Mouse (Mus musculus): Measurements from ENCODE around the gene Dync1h1. TPM values are rescaled to one million over a fixed set of nuclear protein-coding genes. Genes with fewer than 3 reads are reported as not detected.

The Dync1h1 gene
- total RNA-seq, 1 experiment = 405 TPM

DNA sequence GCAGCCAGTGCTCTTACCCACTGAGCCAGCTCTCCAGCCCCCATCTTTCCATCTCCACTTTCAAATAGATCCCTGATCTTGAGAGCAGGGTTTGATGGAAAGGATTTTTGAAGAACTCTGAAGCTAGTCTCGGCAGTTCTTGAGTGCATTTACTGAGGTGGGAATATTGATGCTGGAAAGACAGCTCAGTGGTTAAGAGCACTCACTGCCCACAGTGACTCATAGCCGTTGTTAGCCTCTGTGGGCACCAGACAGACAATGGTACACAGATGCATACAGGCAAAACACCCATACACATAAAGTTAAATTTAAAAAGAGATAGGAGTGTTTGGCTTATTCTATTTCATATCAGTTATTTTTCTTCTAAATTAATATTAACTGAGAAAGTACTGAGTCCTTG, 5.4 kb downstream of the Dync1h1 start:
- no peak for TF ChIP-seq MAFK (IDR thresholded peaks at IDR 0.05; ENCODE audit: insufficient read depth, low read depth, low read length)
- no peak for TF ChIP-seq HCFC1 (IDR thresholded peaks at IDR 0.05; ENCODE audit: borderline replicate concordance, insufficient read depth, low read length)
- no peak for TF ChIP-seq CHD2 (IDR thresholded peaks at IDR 0.05; ENCODE audit: low read depth, low read length)
- TF ChIP-seq ZC3H11A (IDR thresholded peaks at IDR 0.05; ENCODE audit: borderline replicate concordance, low read depth, low read length) = no peak
- TF ChIP-seq ZNF384 (IDR thresholded peaks at IDR 0.05; ENCODE audit: low read depth, low read length) = no peak
- in situ Hi-C loops (cut with MboI; ENCODE audit: low sequenced_read_pairs in 2 of 2, unreplicated experiment in 2 of 2) = no loop called here
- peaks cover 3% of the 10 kb centered on the region; the same call in 1 of the 2 replicates for H3K36me3 ChIP-seq (ENCODE audit: control insufficient read depth, insufficient read depth, low read length, poor library complexity, severe bottlenecking)
- DNase-seq (ENCODE audit: low read depth, low spot score) = no peak
- no peak overlapping the region for H3K27ac ChIP-seq (ENCODE audit: insufficient read depth, low read depth, low read length, poor library complexity, severe bottlenecking)
- no peaks in the 10 kb centered on the region for H3K9me3 ChIP-seq (ENCODE audit: control insufficient read depth, insufficient read depth, low read depth, low read length)
- H3K4me1 ChIP-seq (ENCODE audit: control insufficient read depth in 2 of 2, insufficient read depth in 2 of 2, low read length in 2 of 2, poor library complexity in 1 of 2) = peaks cover 7 to 16% of the 10 kb centered on the region in 2 experiments; a peak in 3 of 4 replicates
- H3K9ac ChIP-seq (ENCODE audit: insufficient read depth, low read depth, low read length, poor library complexity, severe bottlenecking) = no peak overlapping the region
- H3K4me3 ChIP-seq (ENCODE audit: insufficient read depth in 1 of 2, low read depth in 1 of 2, low read length in 2 of 2, poor library complexity in 1 of 2, severe bottlenecking in 1 of 2) = no peak overlapping the region

DNA sequence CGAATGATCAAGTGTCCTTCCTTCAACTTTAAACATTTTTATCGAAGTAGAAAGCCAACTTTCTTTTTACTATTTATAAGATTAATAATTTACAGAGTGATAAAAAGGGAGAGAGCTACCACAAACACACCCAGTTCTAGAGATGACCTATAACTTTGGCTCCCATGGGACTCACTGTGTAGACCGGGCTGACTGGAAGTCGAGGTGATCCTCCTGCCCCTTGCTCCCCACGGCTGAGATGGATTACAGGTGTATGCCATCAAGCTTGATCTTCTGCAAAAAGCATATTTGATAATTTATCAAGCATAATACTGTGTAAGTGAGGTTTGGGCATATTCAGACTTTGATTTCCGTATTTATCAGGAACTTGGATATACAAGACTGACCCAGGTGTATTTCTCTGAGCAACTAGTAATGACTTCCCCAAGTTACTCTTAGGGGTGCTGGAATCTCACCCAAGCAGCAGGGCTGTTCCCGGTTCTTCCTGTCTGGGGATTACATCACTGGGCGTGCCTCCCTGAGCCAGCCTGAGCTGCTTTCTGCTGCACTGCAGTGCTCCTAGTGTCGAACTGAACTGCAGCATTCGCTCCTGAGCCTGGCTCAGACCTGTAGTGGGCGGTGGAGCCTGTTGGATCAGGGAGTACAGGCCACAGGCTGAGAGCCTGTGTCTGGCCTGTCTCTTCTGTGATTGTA, 7.4 kb downstream of the Dync1h1 start:
- TF ChIP-seq MAFK (IDR thresholded peaks at IDR 0.05; ENCODE audit: insufficient read depth, low read depth, low read length) (no peak), HCFC1 (IDR thresholded peaks at IDR 0.05; ENCODE audit: borderline replicate concordance, insufficient read depth, low read length) (0 out of 2 replicates have a peak, but pooled peaks have one; percentile 51)
- Histone ChIP-seq H3K9me3 (ENCODE audit: control insufficient read depth, insufficient read depth, low read depth, low read length) (no peaks in the 10 kb centered on the region), H3K36me3 (ENCODE audit: control insufficient read depth, insufficient read depth, low read length, poor library complexity, severe bottlenecking) (peaks cover 13% of the 10 kb centered on the region), H3K9ac (ENCODE audit: insufficient read depth, low read depth, low read length, poor library complexity, severe bottlenecking) (peak overlapping the region; percentile 35; the same call in 1 of the 2 replicates), H3K27ac (ENCODE audit: insufficient read depth, low read depth, low read length, poor library complexity, severe bottlenecking) (no peak overlapping the region), H3K4me3 (ENCODE audit: insufficient read depth in 1 of 2, low read depth in 1 of 2, low read length in 2 of 2, poor library complexity in 1 of 2, severe bottlenecking in 1 of 2) (peak overlapping the region in 1 of 2 experiments; percentile 27; a peak in 1 of 4 replicates), H3K4me1 (ENCODE audit: control insufficient read depth in 2 of 2, insufficient read depth in 2 of 2, low read length in 2 of 2, poor library complexity in 1 of 2) (peaks cover 8% of the 10 kb centered on the region in 2 experiments; a peak in 3 of 4 replicates)
- DNase-seq (ENCODE audit: low read depth, low spot score) = peak; percentile 78
- in situ Hi-C loops (cut with MboI; ENCODE audit: low sequenced_read_pairs in 2 of 2, unreplicated experiment in 2 of 2) = no loop called here

DNA sequence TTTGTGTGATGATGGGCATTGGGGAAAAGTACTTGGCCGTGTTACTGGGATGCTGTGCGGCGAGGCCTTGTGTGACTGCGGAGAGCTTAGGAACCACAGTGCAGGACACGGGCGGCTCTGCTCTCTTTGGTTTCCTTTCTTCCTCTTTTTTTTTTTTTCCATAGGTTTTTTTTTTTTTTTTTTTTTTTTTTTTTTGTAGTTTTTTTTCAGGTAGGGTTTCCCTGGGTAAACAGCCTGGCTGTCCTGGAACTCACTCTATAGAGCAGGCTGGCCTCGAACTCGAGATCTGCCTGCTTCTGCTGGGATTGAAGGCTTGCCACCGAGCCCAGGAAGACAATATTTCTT, 7.9 kb downstream of the Dync1h1 start:
- H3K27ac ChIP-seq (ENCODE audit: insufficient read depth, low read depth, low read length, poor library complexity, severe bottlenecking) = no peak overlapping the region
- peak overlapping the region in 1 of 2 experiments; percentile 27; a peak in 1 of 4 replicates for H3K4me3 ChIP-seq (ENCODE audit: insufficient read depth in 1 of 2, low read depth in 1 of 2, low read length in 2 of 2, poor library complexity in 1 of 2, severe bottlenecking in 1 of 2)
- H3K36me3 ChIP-seq (ENCODE audit: control insufficient read depth, insufficient read depth, low read length, poor library complexity, severe bottlenecking) = peaks cover 17% of the 10 kb centered on the region
- H3K9ac ChIP-seq (ENCODE audit: insufficient read depth, low read depth, low read length, poor library complexity, severe bottlenecking) = peak overlapping the region; percentile 35; the same call in 1 of the 2 replicates
- H3K4me1 ChIP-seq (ENCODE audit: control insufficient read depth in 2 of 2, insufficient read depth in 2 of 2, low read length in 2 of 2, poor library complexity in 1 of 2) = peaks cover 5 to 8% of the 10 kb centered on the region in 2 experiments; a peak in 2 of 4 replicates
- H3K9me3 ChIP-seq (ENCODE audit: control insufficient read depth, insufficient read depth, low read depth, low read length) = no peaks in the 10 kb centered on the region
- in situ Hi-C loops (cut with MboI; ENCODE audit: low sequenced_read_pairs in 2 of 2, unreplicated experiment in 2 of 2) = no loop called here
- TF ChIP-seq HCFC1 (IDR thresholded peaks at IDR 0.05; ENCODE audit: borderline replicate concordance, insufficient read depth, low read length) (no peak), MAFK (IDR thresholded peaks at IDR 0.05; ENCODE audit: insufficient read depth, low read depth, low read length) (no peak), CHD2 (IDR thresholded peaks at IDR 0.05; ENCODE audit: low read depth, low read length) (no peak), ZC3H11A (IDR thresholded peaks at IDR 0.05; ENCODE audit: borderline replicate concordance, low read depth, low read length) (no peak), ZNF384 (IDR thresholded peaks at IDR 0.05; ENCODE audit: low read depth, low read length) (peak; percentile 93)
- no peak for DNase-seq (ENCODE audit: low read depth, low spot score)

DNA sequence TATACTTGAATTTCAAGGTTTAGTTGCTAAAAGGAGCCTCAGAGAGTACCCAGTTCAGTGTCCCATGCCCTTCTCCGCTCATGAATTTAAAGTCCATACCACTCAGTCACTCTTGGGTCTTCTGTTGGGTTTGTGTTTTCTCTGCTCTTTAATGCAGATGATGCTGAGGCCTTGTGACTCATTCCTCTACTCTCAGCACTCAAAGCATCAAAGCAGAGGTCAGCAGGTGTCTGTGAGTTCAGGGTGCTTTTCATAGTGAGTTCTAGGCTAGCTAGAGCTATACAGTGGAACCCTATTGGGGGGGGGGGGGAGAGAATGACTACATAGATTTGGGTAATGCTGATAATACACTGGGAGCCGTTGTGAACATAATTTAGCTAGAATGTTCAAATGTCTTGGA, 9.5 kb downstream of the Dync1h1 start:
- no peak overlapping the region for H3K27ac ChIP-seq (ENCODE audit: insufficient read depth, low read depth, low read length, poor library complexity, severe bottlenecking)
- peaks cover 5% of the 10 kb centered on the region in 2 experiments; a peak in 2 of 4 replicates for H3K4me1 ChIP-seq (ENCODE audit: control insufficient read depth in 2 of 2, insufficient read depth in 2 of 2, low read length in 2 of 2, poor library complexity in 1 of 2)
- DNase-seq (ENCODE audit: low read depth, low spot score) = no peak
- in situ Hi-C loops (cut with MboI; ENCODE audit: low sequenced_read_pairs in 2 of 2, unreplicated experiment in 2 of 2) = loop anchor here in 1 of 2 experiments (10.0 kb wide), 1 partner anchor 54 kb away; no protein-coding TSS in a partner anchor
- H3K9ac ChIP-seq (ENCODE audit: insufficient read depth, low read depth, low read length, poor library complexity, severe bottlenecking) = no peak overlapping the region
- no peaks in the 10 kb centered on the region for H3K9me3 ChIP-seq (ENCODE audit: control insufficient read depth, insufficient read depth, low read depth, low read length)
- H3K36me3 ChIP-seq (ENCODE audit: control insufficient read depth, insufficient read depth, low read length, poor library complexity, severe bottlenecking) = peaks cover 27% of the 10 kb centered on the region
- no peak for TF ChIP-seq MAFK (IDR thresholded peaks at IDR 0.05; ENCODE audit: insufficient read depth, low read depth, low read length)
- no peak overlapping the region for H3K4me3 ChIP-seq (ENCODE audit: insufficient read depth in 1 of 2, low read depth in 1 of 2, low read length in 2 of 2, poor library complexity in 1 of 2, severe bottlenecking in 1 of 2)

DNA sequence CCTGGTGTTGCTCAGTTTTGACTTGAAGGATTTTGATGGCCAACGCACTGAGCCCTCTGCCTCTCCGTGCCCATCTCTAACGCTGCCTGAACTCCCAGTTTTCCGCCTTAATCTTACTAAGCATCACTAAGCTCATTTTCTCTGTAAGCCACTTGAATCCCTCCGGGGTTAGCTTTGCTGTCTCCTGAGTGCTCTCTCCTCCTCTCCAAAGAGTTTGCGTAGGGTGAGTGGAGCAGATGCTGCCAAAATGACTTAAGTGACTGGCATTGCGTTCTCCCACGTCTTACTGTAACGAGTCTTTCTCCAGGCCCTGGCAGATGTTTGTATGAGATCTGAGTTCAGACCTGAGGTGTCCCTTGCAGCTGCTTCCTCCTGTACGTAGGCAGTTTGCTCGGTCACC, 28.8 kb downstream of the Dync1h1 start:
- in situ Hi-C loops (cut with MboI; ENCODE audit: low sequenced_read_pairs in 2 of 2, unreplicated experiment in 2 of 2) = no loop called here
- TF ChIP-seq ZC3H11A (IDR thresholded peaks at IDR 0.05; ENCODE audit: borderline replicate concordance, low read depth, low read length) (no peak), MAFK (IDR thresholded peaks at IDR 0.05; ENCODE audit: insufficient read depth, low read depth, low read length) (no peak), ZNF384 (IDR thresholded peaks at IDR 0.05; ENCODE audit: low read depth, low read length) (no peak)
- no peak overlapping the region for H3K9ac ChIP-seq (ENCODE audit: insufficient read depth, low read depth, low read length, poor library complexity, severe bottlenecking)
- peaks cover 89% of the 10 kb centered on the region for H3K36me3 ChIP-seq (ENCODE audit: control insufficient read depth, insufficient read depth, low read length, poor library complexity, severe bottlenecking)
- DNase-seq (ENCODE audit: low read depth, low spot score) = no peak
- H3K9me3 ChIP-seq (ENCODE audit: control insufficient read depth, insufficient read depth, low read depth, low read length) = no peaks in the 10 kb centered on the region
- H3K4me1 ChIP-seq (ENCODE audit: control insufficient read depth in 2 of 2, insufficient read depth in 2 of 2, low read length in 2 of 2, poor library complexity in 1 of 2) = no peaks in the 10 kb centered on the region
- H3K27ac ChIP-seq (ENCODE audit: insufficient read depth, low read depth, low read length, poor library complexity, severe bottlenecking) = no peak overlapping the region
- H3K4me3 ChIP-seq (ENCODE audit: insufficient read depth in 1 of 2, low read depth in 1 of 2, low read length in 2 of 2, poor library complexity in 1 of 2, severe bottlenecking in 1 of 2) = no peak overlapping the region
